Mouse (Mus musculus): ENCODE results near the gene Terb1. TPM values are rescaled to one million over a fixed set of nuclear protein-coding genes. Genes with fewer than 3 reads are reported as not detected.

Gene Terb1
- polyA plus RNA-seq, 1 experiment from 2014 or later = not detected

DNA sequence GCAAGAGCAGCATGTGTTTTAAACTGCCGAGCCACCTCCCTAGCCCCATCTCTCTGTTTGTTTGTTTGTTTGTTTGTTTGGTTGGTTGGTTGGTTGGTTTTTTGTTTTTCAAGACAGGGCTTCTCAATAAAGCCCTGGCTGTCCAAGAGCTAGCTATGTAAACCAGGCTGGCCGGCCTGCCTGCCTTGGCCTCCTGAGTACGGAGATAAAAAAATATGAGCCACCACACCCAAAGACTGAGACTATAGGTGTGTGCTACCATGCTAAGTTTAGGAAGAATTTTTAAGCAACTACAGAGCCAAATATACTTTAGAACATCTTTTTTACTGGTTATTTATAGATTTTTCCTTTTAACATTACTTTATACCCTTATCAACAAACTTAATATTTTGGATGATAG, 57.5 kb downstream of the Terb1 start:
- 46% methylated on average over 3 of the region's 3 CpGs for WGBS (ENCODE audit: insufficient replicate concordance)
- Histone ChIP-seq H3K4me3 (replicated peaks) (no peak overlapping the region), H3K4me1 (replicated peaks) (peaks cover 3% of the 10 kb centered on the region; the same call in 1 of the 2 replicates), H3K9me3 (replicated peaks) (no peaks in the 10 kb centered on the region), H3K27ac (replicated peaks) (no peak overlapping the region), H3K27me3 (no peaks in the 10 kb centered on the region), H3K36me3 (replicated peaks) (no peaks in the 10 kb centered on the region), H3K4me2 (no peak overlapping the region), H3K9ac (no peak overlapping the region)
- no peak for ATAC-seq (ENCODE audit: insufficient read depth)

- H3K27ac ChIP-seq (replicated peaks) = no peak overlapping the region
- no peak for ATAC-seq (ENCODE audit: insufficient read depth)
- no peak overlapping the region for H3K9ac ChIP-seq
- no peaks in the 10 kb centered on the region for H3K36me3 ChIP-seq (replicated peaks)
- no peak overlapping the region for H3K4me3 ChIP-seq (replicated peaks)
- no peak overlapping the region for H3K4me2 ChIP-seq
- no peaks in the 10 kb centered on the region for H3K27me3 ChIP-seq
- H3K9me3 ChIP-seq (replicated peaks) = no peaks in the 10 kb centered on the region
- H3K4me1 ChIP-seq (replicated peaks) = peaks cover 3% of the 10 kb centered on the region; the same call in 1 of the 2 replicates
- WGBS (ENCODE audit: insufficient replicate concordance) = 69% methylated on average over 3 of the region's 3 CpGs
These were observed 60.9 kb downstream of the Terb1 start for GRCm38 (mm10) chr8:104448796-104449195.

DNA sequence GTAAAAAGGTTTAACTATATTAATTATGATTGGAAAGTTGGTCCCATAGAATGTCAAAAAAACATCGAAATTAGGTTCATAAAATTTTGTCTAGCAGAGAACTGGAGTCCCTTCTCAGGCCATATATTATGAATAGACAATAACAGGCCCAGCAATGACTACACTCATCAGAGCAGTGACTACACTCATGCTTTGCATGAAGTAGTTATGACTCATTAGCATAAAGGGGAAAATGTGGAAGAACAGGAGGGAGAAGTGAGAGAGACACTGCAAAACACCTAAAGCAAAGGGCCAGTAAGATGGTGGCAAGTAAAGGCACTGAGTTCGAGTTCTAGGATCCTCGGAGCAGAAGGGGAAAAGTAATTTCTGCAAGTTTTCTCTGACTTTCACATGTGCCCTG, 63.7 kb downstream of the Terb1 start:
- H3K9ac ChIP-seq = no peak overlapping the region
- peaks cover 18% of the 10 kb centered on the region for H3K4me1 ChIP-seq (replicated peaks)
- no peak overlapping the region for H3K4me3 ChIP-seq (replicated peaks)
- WGBS (ENCODE audit: insufficient replicate concordance) = 67% methylated on average over 3 of the region's 3 CpGs
- no peak overlapping the region for H3K27ac ChIP-seq (replicated peaks)
- H3K4me2 ChIP-seq = no peak overlapping the region
- no peaks in the 10 kb centered on the region for H3K36me3 ChIP-seq (replicated peaks)
- ATAC-seq (ENCODE audit: insufficient read depth) = no peak
- H3K27me3 ChIP-seq = no peaks in the 10 kb centered on the region
- H3K9me3 ChIP-seq (replicated peaks) = no peaks in the 10 kb centered on the region

DNA sequence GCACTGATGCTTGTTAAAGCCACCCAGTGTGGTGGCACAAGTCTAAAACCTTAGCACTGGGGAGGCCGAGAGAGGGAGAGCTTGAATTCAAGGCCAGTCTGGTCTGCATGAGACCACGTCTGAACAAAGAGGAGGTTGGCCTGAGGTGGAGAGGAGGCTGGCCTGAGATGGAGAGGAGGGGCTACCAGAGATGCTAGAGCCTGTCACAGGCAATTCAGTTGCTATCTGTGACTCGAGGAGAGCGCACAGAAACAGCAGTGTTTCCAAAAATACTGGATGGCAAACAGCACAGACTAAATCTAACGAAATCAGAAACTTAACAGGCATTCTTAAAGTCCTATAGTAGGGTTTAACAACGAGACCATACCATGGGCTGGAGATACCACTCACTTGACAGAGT, 64.5 kb downstream of the Terb1 start:
- H3K36me3 ChIP-seq (replicated peaks) = peaks cover 7% of the 10 kb centered on the region
- H3K4me1 ChIP-seq (replicated peaks) = peaks cover 20% of the 10 kb centered on the region
- ATAC-seq (ENCODE audit: insufficient read depth) = no peak
- no peaks in the 10 kb centered on the region for H3K9me3 ChIP-seq (replicated peaks)
- H3K27me3 ChIP-seq = no peaks in the 10 kb centered on the region
- no peak overlapping the region for H3K9ac ChIP-seq
- no peak overlapping the region for H3K4me3 ChIP-seq (replicated peaks)
- H3K27ac ChIP-seq (replicated peaks) = no peak overlapping the region
- WGBS (ENCODE audit: insufficient replicate concordance) = 41% methylated on average over 6 of the region's 6 CpGs
- H3K4me2 ChIP-seq = no peak overlapping the region

- Histone ChIP-seq H3K9me3 (replicated peaks) (no peaks in the 10 kb centered on the region), H3K4me2 (peak overlapping the region; percentile 88), H3K9ac (no peak overlapping the region), H3K36me3 (replicated peaks) (peaks cover 27% of the 10 kb centered on the region), H3K27ac (replicated peaks) (no peak overlapping the region), H3K4me3 (replicated peaks) (peak overlapping the region; percentile 92), H3K4me1 (replicated peaks) (peaks cover 20% of the 10 kb centered on the region), H3K27me3 (no peaks in the 10 kb centered on the region)
- 56% methylated on average over 7 of the region's 7 CpGs for WGBS (ENCODE audit: insufficient replicate concordance)
- ATAC-seq (ENCODE audit: insufficient read depth) = no peak
These were observed 66.5 kb downstream of the Terb1 start for GRCm38 (mm10) chr8:104443125-104443679.

- no peaks in the 10 kb centered on the region for H3K9me3 ChIP-seq (replicated peaks)
- H3K36me3 ChIP-seq (replicated peaks) = peaks cover 32% of the 10 kb centered on the region
- WGBS (ENCODE audit: insufficient replicate concordance) = under 1% methylated on average over 75 of the region's 75 CpGs
- H3K4me3 ChIP-seq (replicated peaks) = peak within 1 kb of the TSS; percentile 92
- peak within 1 kb of the TSS; percentile 80 for H3K27ac ChIP-seq (replicated peaks)
- peak within 1 kb of the TSS; percentile 88 for H3K4me2 ChIP-seq
- peak; percentile 88 for ATAC-seq (ENCODE audit: insufficient read depth)
- no peaks in the 10 kb centered on the region for H3K27me3 ChIP-seq
- peak within 1 kb of the TSS; percentile 81 for H3K9ac ChIP-seq
- H3K4me1 ChIP-seq (replicated peaks) = peaks cover 20% of the 10 kb centered on the region
These were observed 67.2 kb downstream of the Terb1 start, which contains the start of gene Dync1li2 for GRCm38 (mm10) chr8:104442299-104443124. Gene Dync1li2 (minus strand): TSS chr8:104443047.

GRCm38 (mm10) chr8:104441613-104442012, 68.1 kb downstream of the Terb1 start:
- peak overlapping the region; percentile 92 for H3K4me3 ChIP-seq (replicated peaks)
- 0 out of 2 replicates have a peak overlapping the region, but pooled peaks have one; percentile 80 for H3K27ac ChIP-seq (replicated peaks)
- no peaks in the 10 kb centered on the region for H3K27me3 ChIP-seq
- WGBS (ENCODE audit: insufficient replicate concordance) = 67% methylated on average over 7 of the region's 7 CpGs
- peaks cover 41% of the 10 kb centered on the region for H3K36me3 ChIP-seq (replicated peaks)
- ATAC-seq (ENCODE audit: insufficient read depth) = no peak
- peak overlapping the region; percentile 81 for H3K9ac ChIP-seq
- H3K9me3 ChIP-seq (replicated peaks) = no peaks in the 10 kb centered on the region
- peaks cover 20% of the 10 kb centered on the region for H3K4me1 ChIP-seq (replicated peaks)
- H3K4me2 ChIP-seq = peak overlapping the region; percentile 88

DNA sequence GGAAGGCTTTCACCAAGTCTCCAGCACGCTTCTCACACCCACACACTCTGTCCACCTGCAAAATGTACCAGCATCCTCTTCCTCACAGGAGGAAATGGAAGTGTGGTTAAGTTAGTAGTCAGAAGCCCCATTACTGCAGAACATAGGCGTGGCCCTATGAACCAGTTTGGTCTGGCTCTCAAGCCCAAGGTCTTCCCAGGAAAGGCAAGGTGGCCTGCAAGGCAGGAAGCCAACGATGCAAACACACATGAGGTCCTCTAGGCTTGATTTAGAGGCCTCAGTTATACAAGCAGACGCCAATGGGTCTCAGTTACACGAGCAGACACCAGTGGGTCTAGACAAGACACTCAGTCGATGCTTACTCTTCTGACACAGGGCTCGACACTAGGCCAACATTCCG, 70.2 kb downstream of the Terb1 start:
- Histone ChIP-seq H3K4me3 (replicated peaks) (no peak overlapping the region), H3K36me3 (replicated peaks) (peaks cover 63% of the 10 kb centered on the region), H3K27me3 (no peaks in the 10 kb centered on the region), H3K9me3 (replicated peaks) (no peaks in the 10 kb centered on the region), H3K4me1 (replicated peaks) (peaks cover 29% of the 10 kb centered on the region), H3K27ac (replicated peaks) (no peak overlapping the region), H3K9ac (no peak overlapping the region), H3K4me2 (no peak overlapping the region)
- ATAC-seq (ENCODE audit: insufficient read depth) = no peak
- 82% methylated on average over 8 of the region's 8 CpGs for WGBS (ENCODE audit: insufficient replicate concordance)

- ATAC-seq (ENCODE audit: insufficient read depth) = no peak
- no peaks in the 10 kb centered on the region for H3K9me3 ChIP-seq (replicated peaks)
- no peaks in the 10 kb centered on the region for H3K27me3 ChIP-seq
- H3K4me3 ChIP-seq (replicated peaks) = no peak overlapping the region
- H3K4me2 ChIP-seq = no peak overlapping the region
- 76% methylated on average over 13 of the region's 13 CpGs for WGBS (ENCODE audit: insufficient replicate concordance)
- H3K36me3 ChIP-seq (replicated peaks) = peaks cover 75% of the 10 kb centered on the region
- peaks cover 33% of the 10 kb centered on the region for H3K4me1 ChIP-seq (replicated peaks)
- H3K9ac ChIP-seq = no peak overlapping the region
- H3K27ac ChIP-seq (replicated peaks) = no peak overlapping the region
These were observed 72.1 kb downstream of the Terb1 start for GRCm38 (mm10) chr8:104437494-104438135.

DNA sequence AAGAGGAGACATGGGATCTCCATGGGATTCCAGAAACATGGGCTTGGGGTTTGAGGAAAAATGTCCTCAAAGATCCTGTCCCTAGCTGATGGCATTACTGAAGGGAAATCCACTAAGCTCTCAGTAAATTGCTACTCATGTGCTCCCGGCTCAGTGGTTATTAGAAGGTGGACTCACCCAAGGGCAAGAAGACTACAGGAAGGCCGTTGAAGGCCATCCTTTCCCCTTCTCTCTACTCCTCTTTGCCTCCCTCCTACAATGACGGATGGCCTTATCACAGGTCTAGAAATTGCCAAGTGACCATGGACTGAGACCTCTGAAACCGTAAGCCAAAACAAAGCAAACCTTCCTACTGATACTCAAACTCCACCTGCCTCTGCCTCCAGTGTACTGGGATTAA, 73.1 kb downstream of the Terb1 start:
- no peak for ATAC-seq (ENCODE audit: insufficient read depth)
- Histone ChIP-seq H3K9me3 (replicated peaks) (no peaks in the 10 kb centered on the region), H3K4me1 (replicated peaks) (peaks cover 27% of the 10 kb centered on the region), H3K4me2 (no peak overlapping the region), H3K36me3 (replicated peaks) (peaks cover 86% of the 10 kb centered on the region), H3K4me3 (replicated peaks) (no peak overlapping the region), H3K27me3 (no peaks in the 10 kb centered on the region), H3K9ac (no peak overlapping the region), H3K27ac (replicated peaks) (no peak overlapping the region)
- WGBS (ENCODE audit: insufficient replicate concordance) = 87% methylated on average over 4 of the region's 4 CpGs

GRCm38 (mm10) chr8:104436038-104436437, 73.7 kb downstream of the Terb1 start:
- Histone ChIP-seq H3K27me3 (no peaks in the 10 kb centered on the region), H3K27ac (replicated peaks) (no peak overlapping the region), H3K4me2 (no peak overlapping the region), H3K9me3 (replicated peaks) (no peaks in the 10 kb centered on the region), H3K9ac (no peak overlapping the region), H3K4me3 (replicated peaks) (no peak overlapping the region), H3K4me1 (replicated peaks) (peaks cover 22% of the 10 kb centered on the region), H3K36me3 (replicated peaks) (peaks cover 91% of the 10 kb centered on the region)
- no peak for ATAC-seq (ENCODE audit: insufficient read depth)
- 83% methylated on average over 12 of the region's 12 CpGs for WGBS (ENCODE audit: insufficient replicate concordance)

Measured in liver, embryonic 15.5 days (tissue).